Mouse (Mus musculus) heart, postnatal 0 days (tissue): ENCODE measurements at regions not wholly inside any gene's neighbourhood (a gene's known extent, or its start where the extent isn't known, plus 50 kb on each side); places are given as distances from the start of the nearest gene placed in this dataset.

Experiments used
- ATAC-seq: fragments of 200-750 bp; cut with Nextera tagmentation; 2 replicates; pipeline ENCODE4 v1.8.0; 2017; ENCODE audit warnings: low read depth, moderate number of reproducible peaks, moderate library complexity; ENCODE audit not compliant: insufficient read depth
- DNase-seq: peaks from one replicate; pipeline ENCODE4 v3.0.0-alpha.2; 2016; ENCODE audit warnings: low spot score
- H3K27ac ChIP-seq: fragments of 300-500 bp; sonication (generic); 2 replicates; pipeline ENCODE4 v1.5.1; 2014; ENCODE audit warnings: low read depth, mild to moderate bottlenecking
- H3K27me3 ChIP-seq: fragments of 300-500 bp; sonication (generic); 2 replicates; pipeline ENCODE4 v1.6.1; 2014; ENCODE audit warnings: low read length, mixed read lengths; ENCODE audit not compliant: control insufficient read depth, insufficient read depth
- H3K36me3 ChIP-seq: fragments of 300-500 bp; sonication (generic); replicated peaks from 2 replicates; pipeline ENCODE4 v1.6.1; 2014; ENCODE audit warnings: low read length, mixed read lengths; ENCODE audit not compliant: control insufficient read depth, insufficient read depth
- H3K4me1 ChIP-seq: fragments of 300-500 bp; sonication (generic); 2 replicates; pipeline ENCODE4 v1.6.1; 2014; ENCODE audit warnings: antibody characterized with exemption; ENCODE audit not compliant: control insufficient read depth, insufficient read depth
- H3K4me2 ChIP-seq: fragments of 300-500 bp; sonication (generic); 2 replicates; pipeline ENCODE4 v1.6.1; 2014; ENCODE audit warnings: low read depth, mild to moderate bottlenecking, low read length, moderate library complexity
- H3K4me3 ChIP-seq: fragments of 300-500 bp; sonication (generic); 2 replicates; pipeline ENCODE4 v1.5.1; 2014; ENCODE audit warnings: low read depth, low read length
- H3K9ac ChIP-seq: fragments of 300-500 bp; sonication (generic); replicated peaks from 2 replicates; pipeline ENCODE4 v1.6.1; 2014; ENCODE audit warnings: low read depth, low read length, mixed read lengths
- H3K9me3 ChIP-seq: fragments of 300-500 bp; sonication (generic); replicated peaks from 2 replicates; pipeline ENCODE4 v1.6.1; 2016; ENCODE audit warnings: low read length; ENCODE audit not compliant: control insufficient read depth
- CTCF ChIP-seq: IDR thresholded peaks from 2 replicates; pipeline ENCODE4 v1.5.1; 2016; ENCODE audit warnings: antibody characterized with exemption, control low read depth, low read depth
- EP300 ChIP-seq: IDR thresholded peaks from 2 replicates; pipeline ENCODE4 v1.6.1; 2016; ENCODE audit warnings: antibody characterized with exemption, low read depth
- WGBS: fragments of 180-500 bp; shearing (Covaris S2); extraction: QIAGEN DNeasy Blood & Tissue Kit; methylation state at CpG from one replicate; pipeline ENCODE4 v1.1.7; 2014; 5-methylcytosine and 5-hydroxymethylcytosine counted together

- H3K4me3 ChIP-seq: no peak overlapping the region
- 71% methylated on average over 2 of the region's 2 CpGs for WGBS
- no peak for TF ChIP-seq CTCF
- no peak for TF ChIP-seq EP300
- no peak for DNase-seq
- no peak overlapping the region for H3K27ac ChIP-seq
- no peaks in the 10 kb centered on the region for H3K9me3 ChIP-seq
- H3K9ac ChIP-seq: no peak overlapping the region
- H3K27me3 ChIP-seq: no peaks in the 10 kb centered on the region
- H3K4me2 ChIP-seq: no peak overlapping the region
- no peak for ATAC-seq
- H3K4me1 ChIP-seq: peaks cover 21% of the 10 kb centered on the region
- no peaks in the 10 kb centered on the region for H3K36me3 ChIP-seq
These were observed 254.3 kb downstream of the Mycn start for GRCm38 (mm10) chr12:12687376-12687775.

GRCm38 (mm10) chr12:12685217-12685522 lies 256.5 kb downstream of the Mycn start:
- Histone ChIP-seq H3K36me3 (no peaks in the 10 kb centered on the region), H3K9me3 (no peaks in the 10 kb centered on the region), H3K4me3 (no peak overlapping the region), H3K4me1 (peaks cover 27% of the 10 kb centered on the region), H3K27me3 (no peaks in the 10 kb centered on the region), H3K9ac (no peak overlapping the region), H3K4me2 (peak overlapping the region; percentile 1; the same call in 1 of the 2 replicates), H3K27ac (no peak overlapping the region)
- no peak for TF ChIP-seq EP300
- TF ChIP-seq CTCF: no peak
- DNase-seq (no peak), ATAC-seq (no peak)
- WGBS: 45% methylated on average over 7 of the region's 7 CpGs

- no peak for ATAC-seq
- Histone ChIP-seq H3K9ac (no peak overlapping the region), H3K36me3 (no peaks in the 10 kb centered on the region), H3K27ac (no peak overlapping the region), H3K4me1 (peaks cover 27% of the 10 kb centered on the region), H3K27me3 (no peaks in the 10 kb centered on the region), H3K9me3 (no peaks in the 10 kb centered on the region), H3K4me3 (no peak overlapping the region), H3K4me2 (peak overlapping the region; percentile 1; the same call in 1 of the 2 replicates)
- no peak for DNase-seq
- no peak for TF ChIP-seq EP300
- TF ChIP-seq CTCF: no peak
- 49% methylated on average over 16 of the region's 16 CpGs for WGBS
These were observed 257.1 kb downstream of the Mycn start for GRCm38 (mm10) chr12:12684481-12685216.

GRCm38 (mm10) chr12:12683733-12684470 lies 257.8 kb downstream of the Mycn start:
- Histone ChIP-seq H3K36me3 (no peaks in the 10 kb centered on the region), H3K4me2 (no peak overlapping the region), H3K27ac (no peak overlapping the region), H3K4me3 (no peak overlapping the region), H3K9ac (no peak overlapping the region), H3K4me1 (peaks cover 27% of the 10 kb centered on the region), H3K27me3 (no peaks in the 10 kb centered on the region), H3K9me3 (no peaks in the 10 kb centered on the region)
- DNase-seq (no peak), ATAC-seq (no peak)
- WGBS: 42% methylated on average over 10 of the region's 10 CpGs
- no peak for TF ChIP-seq CTCF
- TF ChIP-seq EP300: no peak

GRCm38 (mm10) chr12:12681101-12681500 lies 260.6 kb downstream of the Mycn start:
- Histone ChIP-seq H3K9me3 (no peaks in the 10 kb centered on the region), H3K27ac (peak overlapping the region; percentile 75), H3K4me3 (peak overlapping the region; percentile 26), H3K27me3 (no peaks in the 10 kb centered on the region), H3K4me2 (peak overlapping the region; percentile 55), H3K9ac (peak overlapping the region; percentile 44), H3K36me3 (no peaks in the 10 kb centered on the region), H3K4me1 (peaks cover 31% of the 10 kb centered on the region)
- 17% methylated on average over 6 of the region's 6 CpGs for WGBS
- ATAC-seq: peak; percentile 76
- TF ChIP-seq EP300: no peak
- no peak for TF ChIP-seq CTCF
- peak; percentile 74 for DNase-seq
